Mouse (Mus musculus): ENCODE measurements around the gene Ube2cbp. TPM values are rescaled to one million over a fixed set of nuclear protein-coding genes. Genes with fewer than 3 reads are reported as not detected.

Ube2cbp gene
- polyA plus RNA-seq, 1 experiment = 1.1 TPM

DNA sequence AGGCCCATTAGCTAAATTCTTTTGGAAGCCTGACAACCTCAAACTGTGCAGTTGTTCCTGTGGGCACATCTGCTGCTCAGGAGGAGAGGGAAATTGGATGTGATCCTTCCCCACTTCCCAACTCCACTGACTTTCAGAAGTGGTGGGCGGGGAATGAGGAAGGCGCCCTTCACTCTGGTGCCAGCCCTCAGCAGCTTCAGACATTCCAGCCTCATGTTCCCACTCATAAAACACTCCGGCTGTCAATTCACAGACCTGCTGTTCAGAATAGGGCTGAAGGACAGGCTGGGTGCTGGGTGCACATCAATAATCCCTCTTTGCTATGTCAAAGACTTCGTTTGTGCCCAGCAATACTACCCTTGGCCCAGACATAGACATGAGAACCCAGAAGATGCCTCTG is 136.5 kb downstream of the Ube2cbp start:
- Histone ChIP-seq H3K4me1 (ENCODE audit: control insufficient read depth, insufficient read depth, insufficient read length, low read length) (peaks cover 2% of the 10 kb centered on the region; the same call in 1 of the 2 replicates), H3K27me3 (ENCODE audit: control insufficient read depth, insufficient read depth, low read length) (no peaks in the 10 kb centered on the region), H3K4me3 (ENCODE audit: low read depth, low read length) (no peak overlapping the region), H3K36me3 (ENCODE audit: control insufficient read depth, insufficient read depth, low read length) (no peaks in the 10 kb centered on the region), H3K27ac (ENCODE audit: insufficient read depth, low read depth, low read length) (no peak overlapping the region)
- WGBS = 74% methylated on average over 4 of the region's 4 CpGs
- no peak for TF ChIP-seq POLR2A (IDR thresholded peaks at IDR 0.05; ENCODE audit: low read depth, low read length)
- no peak for TF ChIP-seq CTCF (IDR thresholded peaks at IDR 0.05; ENCODE audit: extremely low read depth, insufficient read length, insufficient replicate concordance, low read depth, low read length)

GRCm38 (mm10) chr9:86327341-86327740 is 137.4 kb downstream of the Ube2cbp start:
- WGBS = 79% methylated on average over 3 of the region's 3 CpGs
- Histone ChIP-seq H3K27ac (ENCODE audit: insufficient read depth, low read depth, low read length) (no peak overlapping the region), H3K4me1 (ENCODE audit: control insufficient read depth, insufficient read depth, insufficient read length, low read length) (peaks cover 2% of the 10 kb centered on the region; the same call in 1 of the 2 replicates), H3K36me3 (ENCODE audit: control insufficient read depth, insufficient read depth, low read length) (no peaks in the 10 kb centered on the region), H3K27me3 (ENCODE audit: control insufficient read depth, insufficient read depth, low read length) (no peaks in the 10 kb centered on the region), H3K4me3 (ENCODE audit: low read depth, low read length) (no peak overlapping the region)
- TF ChIP-seq POLR2A (IDR thresholded peaks at IDR 0.05; ENCODE audit: low read depth, low read length) (no peak), CTCF (IDR thresholded peaks at IDR 0.05; ENCODE audit: extremely low read depth, insufficient read length, insufficient replicate concordance, low read depth, low read length) (no peak)

DNA sequence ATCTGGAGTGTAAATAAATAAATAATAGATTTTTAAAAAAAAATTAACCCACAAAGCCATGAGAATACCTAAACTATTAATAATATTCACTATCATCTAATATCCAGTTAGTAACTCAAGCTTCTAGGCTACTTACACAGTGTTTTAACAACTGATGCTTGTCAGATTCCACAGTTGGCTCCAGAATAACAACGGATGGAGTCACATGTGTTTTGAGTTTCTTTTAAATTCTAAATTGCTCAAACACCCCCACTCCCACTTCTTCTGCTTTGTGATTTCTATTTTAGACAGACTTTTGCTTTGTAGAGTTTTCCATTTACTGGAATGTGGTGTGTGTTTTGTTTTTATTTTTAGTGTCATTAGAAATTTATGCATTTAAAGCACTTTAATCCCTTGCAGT is 140.0 kb downstream of the Ube2cbp start:
- WGBS = 82% methylated on average over 1 of the region's 1 CpGs
- H3K36me3 ChIP-seq (ENCODE audit: control insufficient read depth, insufficient read depth, low read length) = no peaks in the 10 kb centered on the region
- no peaks in the 10 kb centered on the region for H3K27me3 ChIP-seq (ENCODE audit: control insufficient read depth, insufficient read depth, low read length)
- H3K4me1 ChIP-seq (ENCODE audit: control insufficient read depth, insufficient read depth, insufficient read length, low read length) = no peaks in the 10 kb centered on the region
- no peak overlapping the region for H3K4me3 ChIP-seq (ENCODE audit: low read depth, low read length)
- TF ChIP-seq POLR2A (IDR thresholded peaks at IDR 0.05; ENCODE audit: low read depth, low read length) (no peak), CTCF (IDR thresholded peaks at IDR 0.05; ENCODE audit: extremely low read depth, insufficient read length, insufficient replicate concordance, low read depth, low read length) (no peak)
- no peak overlapping the region for H3K27ac ChIP-seq (ENCODE audit: insufficient read depth, low read depth, low read length)

DNA sequence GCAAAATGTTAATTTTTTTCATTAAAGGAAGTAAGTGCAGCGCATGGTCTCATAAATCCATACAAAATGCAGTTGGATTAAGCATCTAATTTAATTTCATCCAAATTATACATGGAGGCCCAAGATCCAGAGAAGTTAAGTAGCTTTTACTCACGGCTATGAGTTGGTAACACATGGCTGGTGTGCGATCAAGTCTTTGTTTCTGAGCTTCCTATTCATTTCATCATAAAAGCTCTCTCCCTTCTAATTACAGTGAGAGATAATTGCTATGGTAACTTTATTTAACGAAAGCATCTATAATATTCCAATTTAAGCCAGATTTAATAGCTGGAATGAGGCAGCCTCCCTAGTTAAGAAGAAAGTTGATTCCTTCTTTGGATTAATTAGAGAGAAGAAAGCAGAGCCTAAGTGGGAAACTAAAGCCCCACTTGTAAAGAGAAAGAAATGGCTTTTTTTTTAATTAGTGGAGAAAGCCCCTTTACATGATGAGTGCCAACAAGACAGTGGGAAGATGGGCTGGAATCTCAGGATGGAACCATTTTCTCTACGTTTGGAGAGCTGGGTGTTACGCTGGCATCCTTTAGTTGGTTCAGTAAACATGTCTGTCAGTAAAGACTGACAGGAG is 145.1 kb downstream of the Ube2cbp start:
- 91% methylated on average over 6 of the region's 6 CpGs for WGBS
- no peaks in the 10 kb centered on the region for H3K4me1 ChIP-seq (ENCODE audit: control insufficient read depth, insufficient read depth, insufficient read length, low read length)
- no peak overlapping the region for H3K27ac ChIP-seq (ENCODE audit: insufficient read depth, low read depth, low read length)
- H3K4me3 ChIP-seq (ENCODE audit: low read depth, low read length) = no peak overlapping the region
- TF ChIP-seq POLR2A (IDR thresholded peaks at IDR 0.05; ENCODE audit: low read depth, low read length) (no peak), CTCF (IDR thresholded peaks at IDR 0.05; ENCODE audit: extremely low read depth, insufficient read length, insufficient replicate concordance, low read depth, low read length) (no peak)
- no peaks in the 10 kb centered on the region for H3K36me3 ChIP-seq (ENCODE audit: control insufficient read depth, insufficient read depth, low read length)
- H3K27me3 ChIP-seq (ENCODE audit: control insufficient read depth, insufficient read depth, low read length) = no peaks in the 10 kb centered on the region

DNA sequence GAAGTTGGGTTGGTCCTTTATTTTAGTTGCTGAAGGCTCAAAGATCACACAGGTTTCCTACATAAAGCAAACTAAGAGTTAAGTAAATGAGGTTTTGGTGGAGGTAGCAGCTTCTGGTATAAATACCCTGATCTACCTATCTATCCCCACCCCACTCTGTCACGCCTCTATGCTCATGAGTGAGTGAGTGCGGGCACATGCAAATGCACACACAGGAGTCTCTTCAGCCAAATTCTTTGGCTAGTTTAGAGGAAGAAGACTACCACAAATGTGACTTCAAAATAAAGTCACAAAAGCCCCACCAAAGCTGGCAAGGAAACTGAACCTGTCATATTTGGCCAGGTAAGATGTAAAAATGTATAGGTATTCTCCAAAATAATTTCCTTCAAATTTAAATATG is 149.1 kb downstream of the Ube2cbp start:
- TF ChIP-seq CTCF (IDR thresholded peaks at IDR 0.05; ENCODE audit: extremely low read depth, insufficient read length, insufficient replicate concordance, low read depth, low read length) (no peak), POLR2A (IDR thresholded peaks at IDR 0.05; ENCODE audit: low read depth, low read length) (no peak)
- 89% methylated on average over 2 of the region's 2 CpGs for WGBS
- H3K27ac ChIP-seq (ENCODE audit: insufficient read depth, low read depth, low read length) = no peak overlapping the region
- no peaks in the 10 kb centered on the region for H3K36me3 ChIP-seq (ENCODE audit: control insufficient read depth, insufficient read depth, low read length)
- H3K4me1 ChIP-seq (ENCODE audit: control insufficient read depth, insufficient read depth, insufficient read length, low read length) = no peaks in the 10 kb centered on the region
- H3K27me3 ChIP-seq (ENCODE audit: control insufficient read depth, insufficient read depth, low read length) = no peaks in the 10 kb centered on the region
- no peak overlapping the region for H3K4me3 ChIP-seq (ENCODE audit: low read depth, low read length)

GRCm38 (mm10) chr9:86308616-86309015 is 156.1 kb downstream of the Ube2cbp start:
- H3K4me1 ChIP-seq (ENCODE audit: control insufficient read depth, insufficient read depth, insufficient read length, low read length) = no peaks in the 10 kb centered on the region
- H3K27me3 ChIP-seq (ENCODE audit: control insufficient read depth, insufficient read depth, low read length) = no peaks in the 10 kb centered on the region
- H3K4me3 ChIP-seq (ENCODE audit: low read depth, low read length) = no peak overlapping the region
- WGBS = 55% methylated on average over 4 of the region's 4 CpGs
- no peaks in the 10 kb centered on the region for H3K36me3 ChIP-seq (ENCODE audit: control insufficient read depth, insufficient read depth, low read length)
- TF ChIP-seq CTCF (IDR thresholded peaks at IDR 0.05; ENCODE audit: extremely low read depth, insufficient read length, insufficient replicate concordance, low read depth, low read length) (no peak), POLR2A (IDR thresholded peaks at IDR 0.05; ENCODE audit: low read depth, low read length) (no peak)
- no peak overlapping the region for H3K27ac ChIP-seq (ENCODE audit: insufficient read depth, low read depth, low read length)

GRCm38 (mm10) chr9:86306556-86306955 is 158.2 kb downstream of the Ube2cbp start:
- 91% methylated on average over 2 of the region's 2 CpGs for WGBS
- Histone ChIP-seq H3K36me3 (ENCODE audit: control insufficient read depth, insufficient read depth, low read length) (no peaks in the 10 kb centered on the region), H3K4me3 (ENCODE audit: low read depth, low read length) (no peak overlapping the region), H3K27ac (ENCODE audit: insufficient read depth, low read depth, low read length) (no peak overlapping the region), H3K27me3 (ENCODE audit: control insufficient read depth, insufficient read depth, low read length) (no peaks in the 10 kb centered on the region), H3K4me1 (ENCODE audit: control insufficient read depth, insufficient read depth, insufficient read length, low read length) (no peaks in the 10 kb centered on the region)
- TF ChIP-seq POLR2A (IDR thresholded peaks at IDR 0.05; ENCODE audit: low read depth, low read length) = no peak
- TF ChIP-seq CTCF (IDR thresholded peaks at IDR 0.05; ENCODE audit: extremely low read depth, insufficient read length, insufficient replicate concordance, low read depth, low read length) = no peak

All from small intestine, adult 2 months (tissue).